Mouse (Mus musculus) kidney, postnatal 10 days (tissue): ENCODE measurements around the gene Elane.
"Not testable (repeated sequence)": the region's sequence is repeated elsewhere in the genome, so short reads cannot be mapped to it uniquely, and the experiment has no call there.

ENCODE experiments used
- DNase-seq: peaks from one replicate; pipeline ENCODE4 v3.0.0; 2021; ENCODE audit warnings: mixed read lengths

The Elane gene

GRCm38 (mm10) chr10:79883297-79884084, 2.6 kb upstream of the Elane start:
- peak; percentile 90 for DNase-seq

DNA sequence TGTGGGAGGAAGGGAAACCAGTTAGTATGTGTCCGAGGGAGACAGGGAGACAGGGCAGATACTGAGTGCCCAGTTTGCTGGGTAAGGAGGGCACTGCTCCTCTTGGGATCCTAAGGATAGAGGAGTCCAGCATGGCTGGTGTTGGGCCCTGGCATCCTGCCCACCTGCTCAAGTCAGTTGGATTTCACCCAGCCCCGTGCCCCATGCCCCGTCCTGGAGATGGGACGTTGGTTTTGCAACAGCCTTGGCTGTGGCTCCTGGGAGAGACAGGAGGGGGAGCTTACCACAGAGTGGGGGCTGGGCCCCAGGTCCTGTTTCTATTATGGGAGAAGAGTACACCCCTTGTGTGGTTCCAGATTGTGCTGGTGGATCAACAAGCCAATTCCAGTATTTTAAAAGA, 1.6 kb upstream of the Elane start:
- DNase-seq = peak; percentile 83

- not testable (repeated sequence) for DNase-seq
Observed at GRCm38 (mm10) chr10:79884938-79885337, 1.1 kb upstream of the Elane start.

- no peak for DNase-seq
Observed at GRCm38 (mm10) chr10:79886611-79887010, 564 bp downstream of the Elane start.

DNA sequence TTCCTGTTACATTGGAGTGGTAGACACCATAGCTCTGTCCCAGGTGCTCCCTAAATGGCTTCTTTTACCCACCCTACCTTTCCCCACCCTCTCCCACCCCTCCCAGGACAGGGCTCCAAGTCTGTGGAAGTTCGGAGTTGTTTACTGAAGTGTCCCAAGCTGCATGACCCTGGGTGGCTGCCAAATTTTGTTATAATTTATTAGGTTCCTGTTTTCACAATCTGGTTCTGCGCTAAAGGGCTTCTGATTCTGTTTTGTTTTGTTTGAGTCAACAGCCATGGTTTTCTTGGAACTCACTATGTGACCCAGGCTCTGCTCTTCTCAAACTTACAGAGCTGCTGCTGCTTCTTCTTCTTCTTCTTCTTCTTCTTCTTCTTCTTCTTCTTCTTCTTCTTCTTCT, 3.3 kb downstream of the Elane start:
- peak; percentile 74 for DNase-seq

DNA sequence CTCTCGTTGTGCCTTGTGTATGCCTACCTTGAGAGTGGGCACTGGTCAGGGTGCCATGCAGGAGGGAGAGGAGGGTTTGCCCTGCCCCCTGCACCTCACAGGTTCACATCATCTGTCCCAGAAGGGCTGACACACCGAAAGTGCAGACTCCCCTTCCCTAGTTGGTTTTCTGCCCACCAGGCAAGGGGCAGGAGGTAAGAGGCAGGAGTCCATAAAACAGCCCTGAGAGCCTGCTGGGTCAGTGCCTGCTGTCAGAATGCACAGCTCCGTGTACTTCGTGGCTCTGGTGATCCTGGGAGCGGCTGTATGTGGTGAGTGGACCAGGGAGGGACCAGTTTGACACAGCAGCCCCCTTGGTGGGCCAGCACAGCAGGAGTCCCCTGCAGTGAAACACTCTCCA, 4.6 kb downstream of the Elane start, which contains the start of gene Cfd:
Cfd (plus strand) TSS at position 184 of the 400 bp plus-strand sequence.
- no peak for DNase-seq

DNA sequence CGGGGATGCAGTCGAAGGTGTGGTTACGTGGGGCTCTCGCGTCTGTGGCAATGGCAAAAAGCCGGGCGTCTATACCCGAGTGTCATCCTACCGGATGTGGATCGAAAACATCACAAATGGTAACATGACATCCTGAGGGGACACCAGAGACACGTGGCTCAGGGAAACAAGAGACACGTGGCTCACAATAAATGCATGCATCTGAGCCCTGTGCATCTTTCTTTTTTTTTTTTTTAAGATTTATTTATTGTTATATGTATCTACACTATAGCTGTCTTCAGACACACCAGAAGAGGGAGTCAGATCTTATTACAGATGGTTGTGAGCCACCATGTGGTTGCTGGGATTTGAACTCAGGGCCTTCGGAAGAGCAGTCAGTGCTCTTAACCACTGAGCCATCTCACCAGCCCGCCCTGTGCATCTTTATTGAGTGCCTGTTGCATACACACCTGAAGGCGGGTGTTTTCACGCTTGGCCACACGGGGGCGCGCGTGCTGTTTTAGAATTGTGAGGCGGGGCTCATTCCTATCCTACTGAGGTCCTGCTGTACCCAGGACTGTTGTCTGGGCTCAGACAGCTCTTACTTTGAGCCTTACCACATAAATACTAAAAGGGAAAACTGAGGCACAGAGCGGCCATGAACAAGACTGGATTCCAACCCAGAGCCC, 6.5 kb downstream of the Elane start:
- peak; percentile 85 for DNase-seq

DNA sequence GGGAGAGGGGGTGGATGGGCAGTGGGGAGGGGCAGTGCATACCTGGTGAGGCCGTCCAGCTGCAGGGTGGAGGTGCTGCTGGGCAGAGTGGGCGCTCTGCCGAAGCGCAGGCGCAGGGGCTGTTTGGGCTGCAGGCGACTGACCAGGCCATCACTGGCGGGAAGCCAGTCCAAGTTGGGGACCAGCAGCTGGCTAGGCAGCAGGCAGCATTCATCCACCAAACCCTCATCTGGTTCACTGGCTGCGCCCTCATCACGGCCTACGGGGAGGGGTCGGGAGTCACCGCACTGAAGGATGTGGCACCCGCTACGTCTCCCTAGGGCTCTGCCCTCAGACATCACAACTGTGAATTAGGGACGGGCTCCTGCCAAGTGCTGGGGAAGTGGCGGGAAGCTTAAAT, 10.3 kb downstream of the Elane start:
- peak; percentile 43 for DNase-seq

GRCm38 (mm10) chr10:79896814-79897213, 10.8 kb downstream of the Elane start:
- no peak for DNase-seq

- peak; percentile 52 for DNase-seq
Observed at GRCm38 (mm10) chr10:79897316-79898245, 11.5 kb downstream of the Elane start.

DNA sequence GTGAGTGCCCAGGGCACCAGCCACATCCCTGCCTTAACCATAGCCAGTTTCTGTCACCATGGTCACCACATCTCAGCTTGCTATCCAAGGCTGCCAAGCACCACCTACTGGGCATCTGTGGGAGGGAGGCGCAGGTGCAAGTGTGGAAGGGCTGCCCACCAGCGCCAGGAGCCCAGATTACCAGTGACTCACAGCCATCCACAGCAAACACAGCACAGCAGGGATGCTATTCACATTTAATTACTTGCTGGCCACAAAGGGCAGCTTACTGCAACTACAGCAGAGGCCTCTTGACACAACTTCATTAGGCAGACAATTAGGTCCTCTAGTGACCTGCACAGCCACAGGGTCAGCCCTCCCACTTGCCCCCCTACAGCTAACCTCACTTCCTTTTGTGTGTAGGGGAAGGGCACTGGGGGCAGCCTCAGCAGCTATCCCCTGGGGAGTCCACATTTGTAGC, 14.9 kb downstream of the Elane start:
- DNase-seq = no peak

DNA sequence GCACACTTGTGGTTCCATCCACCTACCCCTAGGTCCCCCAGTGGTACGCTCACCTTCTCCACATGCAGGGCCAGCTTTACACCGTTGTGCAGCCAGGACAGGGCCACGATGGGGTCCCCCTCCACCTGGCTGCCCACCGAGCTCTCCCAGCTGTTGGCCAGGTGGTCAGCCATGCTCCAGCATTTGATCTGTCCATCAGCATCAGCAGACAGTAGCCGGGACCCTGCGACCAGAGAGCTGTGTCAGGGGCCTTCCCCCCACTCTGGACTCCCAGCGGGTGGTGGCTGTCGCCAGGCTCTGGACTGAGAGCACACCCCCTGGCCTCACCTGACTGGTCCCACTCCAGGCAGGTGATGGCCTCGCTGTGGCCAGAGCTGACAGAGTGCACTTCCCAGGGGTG, 20.7 kb downstream of the Elane start:
- no peak for DNase-seq

DNA sequence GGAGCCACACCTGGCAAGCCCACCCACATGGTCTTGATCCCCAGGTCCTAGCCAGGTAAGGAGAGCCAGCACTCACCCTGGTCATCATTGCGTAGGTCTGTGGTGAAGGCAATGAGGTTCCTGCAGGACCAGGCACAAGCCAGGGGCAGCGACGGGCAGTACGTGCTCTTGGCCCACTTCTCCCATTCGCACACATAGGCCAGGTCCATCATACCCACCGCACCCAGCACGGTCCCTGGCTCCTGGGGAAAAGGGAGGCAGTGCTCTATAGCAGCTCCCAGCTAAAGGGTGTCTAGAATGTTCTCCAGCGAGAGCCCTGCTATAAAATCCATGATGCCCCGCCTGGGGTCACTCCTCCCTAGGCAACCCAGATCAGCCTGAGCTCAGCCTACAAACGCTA, 21.4 kb downstream of the Elane start:
- no peak for DNase-seq

DNA sequence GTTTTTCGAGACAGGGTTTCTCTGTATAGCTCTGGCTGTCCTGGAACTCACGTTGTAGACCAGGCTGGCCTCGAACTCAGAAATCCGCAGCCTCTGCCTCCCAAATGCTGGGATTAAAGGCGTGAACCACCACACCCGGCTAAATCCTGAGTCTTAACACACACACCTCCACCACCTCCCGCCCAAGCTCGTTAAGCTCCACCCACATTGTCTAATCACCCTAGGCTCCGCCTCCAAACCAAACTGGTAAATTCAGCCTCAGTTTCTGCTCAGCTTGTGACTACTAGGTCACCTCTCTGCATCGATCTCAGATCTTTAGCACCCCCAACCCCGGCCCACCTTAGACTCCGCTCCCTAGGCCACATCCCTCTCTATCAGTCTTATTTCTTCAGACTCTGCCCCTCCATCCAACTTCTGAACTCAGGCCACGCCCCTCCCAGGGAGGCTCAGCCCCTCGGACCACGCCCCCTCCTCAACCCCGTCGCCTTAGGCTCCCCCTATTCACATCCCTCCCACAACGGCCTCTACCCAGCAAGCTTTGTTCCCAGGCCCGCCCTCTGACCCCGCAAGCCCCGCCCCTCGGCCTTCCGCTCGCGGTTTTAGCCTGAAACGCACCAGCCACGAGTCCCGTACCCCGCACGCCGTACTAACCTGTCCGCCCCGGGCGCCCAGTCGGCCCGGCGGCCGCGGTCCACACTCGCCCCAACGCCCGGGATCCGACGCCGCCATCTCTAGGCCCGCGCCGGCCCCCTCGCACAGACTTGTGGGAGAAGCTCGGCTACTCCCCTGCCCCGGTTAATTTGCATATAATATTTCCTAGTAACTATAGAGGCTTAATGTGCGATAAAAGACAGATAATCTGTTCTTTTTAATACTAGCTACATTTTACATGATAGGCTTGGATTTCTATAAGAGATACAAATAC, 22.4 kb downstream of the Elane start, which contains the start of gene Med16:
Med16 (minus strand) TSS at position 757 of the 925 bp plus-strand sequence.
- peak; percentile 98 for DNase-seq

DNA sequence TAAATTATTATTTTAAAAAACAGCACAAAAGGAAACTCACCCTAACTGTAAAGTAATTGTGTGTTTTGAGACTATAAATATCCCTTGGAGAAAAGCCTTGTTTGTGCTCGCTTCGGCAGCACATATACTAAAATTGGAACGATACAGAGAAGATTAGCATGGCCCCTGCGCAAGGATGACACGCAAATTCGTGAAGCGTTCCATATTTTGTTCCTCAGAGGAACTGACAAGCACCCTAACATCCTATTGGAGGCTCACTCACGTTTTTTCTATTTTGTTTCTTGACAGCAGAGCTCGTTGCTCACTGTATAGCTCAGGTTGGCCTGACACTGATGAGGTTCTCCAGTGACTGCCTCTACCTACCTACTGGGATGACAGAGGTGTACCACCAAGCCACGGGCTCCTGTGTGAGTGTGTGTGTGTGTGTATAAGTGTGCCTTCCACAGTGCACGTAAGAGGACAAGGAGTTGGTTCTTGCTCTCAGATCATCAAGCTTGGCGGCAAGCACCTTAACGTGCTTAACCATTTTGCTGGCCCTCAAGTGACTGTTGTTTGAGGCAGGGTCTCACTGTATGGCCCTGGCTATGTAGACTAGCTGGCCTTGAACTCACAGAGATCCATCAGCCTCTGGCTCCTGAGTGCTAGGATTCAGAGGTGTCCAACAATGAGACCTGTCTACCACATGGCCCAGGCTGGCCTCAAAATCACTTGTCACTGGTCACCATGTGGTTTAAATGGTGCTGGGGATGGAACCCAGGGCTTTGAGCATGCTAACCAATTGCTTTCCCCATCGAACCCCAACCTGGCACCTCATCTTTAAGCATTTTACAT, 23.3 kb downstream of the Elane start:
- peak; percentile 50 for DNase-seq

- no peak for DNase-seq
Observed at GRCm38 (mm10) chr10:79910556-79910955, 24.5 kb downstream of the Elane start, which contains the start of gene Gm26602. Gene Gm26602 (plus strand): TSS chr10:79910856.

DNA sequence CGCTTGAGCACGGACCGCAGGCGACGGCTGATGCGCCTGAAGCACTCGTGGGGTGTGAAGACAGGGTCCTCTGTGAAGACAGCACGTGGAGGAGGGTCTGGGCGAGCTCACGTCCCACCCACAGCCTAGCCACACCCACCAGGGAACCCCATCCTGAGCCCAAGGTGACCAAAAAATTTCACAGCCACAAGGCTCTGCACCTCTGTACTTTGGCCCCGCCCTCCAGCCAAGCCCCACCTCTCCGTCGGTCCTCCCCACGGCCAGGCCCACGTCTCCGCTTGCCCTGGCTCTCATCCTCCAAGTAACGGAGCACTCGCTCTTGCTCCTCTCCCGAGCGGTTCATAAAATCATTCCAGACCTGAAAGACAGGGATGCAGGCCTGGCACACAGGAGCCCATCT, 26.4 kb downstream of the Elane start:
- no peak for DNase-seq

DNA sequence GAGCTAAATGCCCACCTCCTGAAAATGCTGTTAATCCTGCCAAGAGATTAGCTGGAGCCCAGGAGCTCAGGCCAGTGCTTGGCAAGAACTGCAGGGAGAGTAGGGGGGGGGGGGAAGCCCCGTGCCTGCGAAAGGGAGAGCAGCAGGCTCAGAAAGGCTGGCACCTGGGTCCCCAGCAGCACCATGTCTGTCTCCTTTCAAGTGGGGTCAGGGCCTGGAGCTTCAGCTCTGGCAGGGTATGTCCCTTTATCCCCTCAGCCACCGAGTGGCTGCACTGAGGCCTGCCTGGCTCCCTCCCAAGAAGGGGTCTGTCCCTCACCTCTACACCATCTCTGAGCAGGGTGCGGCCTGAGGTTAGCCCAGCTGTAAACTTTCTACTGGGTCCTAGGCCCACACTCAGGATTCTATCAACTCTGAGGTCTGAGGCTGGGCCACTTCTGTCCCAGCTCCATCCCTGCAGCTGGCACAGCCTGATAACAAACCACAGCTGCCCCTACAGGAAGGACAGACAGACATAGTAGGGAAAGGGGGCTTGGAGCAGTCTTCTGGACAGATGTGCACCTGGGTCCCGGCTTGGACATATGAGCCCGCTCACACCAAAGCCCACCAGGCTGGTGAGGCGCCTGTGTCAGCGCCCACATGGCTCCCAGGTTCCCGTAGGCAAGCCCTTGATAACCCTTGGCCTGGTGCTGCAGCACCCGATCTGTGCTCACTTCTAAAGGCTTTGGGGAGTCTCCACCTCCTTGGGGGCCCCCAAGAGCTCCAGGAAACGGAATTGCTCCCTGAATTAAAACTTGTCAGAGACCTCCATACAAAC, 28.3 kb downstream of the Elane start:
- DNase-seq = no peak

- DNase-seq = no peak
Observed at GRCm38 (mm10) chr10:79914948-79915596, 29.0 kb downstream of the Elane start.
